Mouse (Mus musculus) liver, adult 2 months (tissue): ENCODE results near the gene Ric8b. TPM values are rescaled to one million over a fixed set of nuclear protein-coding genes. Genes with fewer than 3 reads are reported as not detected.

Experiments used
- DNase-seq: peaks from one replicate; pipeline ENCODE4 v3.0.0-alpha.2; 2011; ENCODE audit warnings: low read depth, low spot score; ENCODE audit errors: extremely low read depth
- H3K27ac ChIP-seq: fragments of 200-500 bp; replicated peaks from 2 replicates; pipeline ENCODE4 v1.5.1; 2012; ENCODE audit warnings: low read depth, mild to moderate bottlenecking, control low read depth, inconsistent platforms, low read length; ENCODE audit not compliant: insufficient read depth
- H3K27me3 ChIP-seq: fragments of 200-500 bp; 2 replicates; pipeline ENCODE4 v1.6.1; 2012; ENCODE audit warnings: mild to moderate bottlenecking, moderate library complexity, low read length, inconsistent platforms; ENCODE audit not compliant: control insufficient read depth, insufficient read depth
- H3K36me3 ChIP-seq: fragments of 200-500 bp; 2 replicates; pipeline ENCODE4 v1.6.1; 2012; ENCODE audit warnings: low read length, inconsistent platforms; ENCODE audit not compliant: control insufficient read depth, insufficient read depth
- H3K4me1 ChIP-seq: fragments of 200-500 bp; 2 replicates; pipeline ENCODE4 v1.6.1; 2011; ENCODE audit warnings: low read length; ENCODE audit not compliant: control insufficient read depth, insufficient read depth
- H3K4me3 ChIP-seq: fragments of 200-500 bp; 2 replicates; pipeline ENCODE4 v1.5.1; 2011; ENCODE audit warnings: low read depth, mild to moderate bottlenecking, control low read depth, low read length, moderate library complexity; ENCODE audit not compliant: insufficient read depth
- H3K79me2 ChIP-seq: fragments of 200-500 bp; 2 replicates; pipeline ENCODE4 v1.6.1; 2012; ENCODE audit warnings: inconsistent platforms, mild to moderate bottlenecking, low read length, moderate library complexity; ENCODE audit not compliant: control insufficient read depth, insufficient read depth
- H3K9ac ChIP-seq: fragments of 200-500 bp; 2 replicates; pipeline ENCODE4 v1.6.1; 2012; ENCODE audit warnings: low read depth, mild to moderate bottlenecking, control low read depth, inconsistent platforms, low read length
- CTCF ChIP-seq: fragments of 200-500 bp; IDR thresholded peaks from 2 replicates; pipeline ENCODE4 v1.5.1; 2011; ENCODE audit warnings: low read depth, low read length, control low read depth
- POLR2A ChIP-seq: fragments of 200-500 bp; IDR thresholded peaks from 2 replicates; pipeline ENCODE4 v1.6.1; 2011; ENCODE audit warnings: low read length, control low read depth; ENCODE audit not compliant: insufficient read depth; ENCODE audit errors: extremely low read depth
- WGBS: fragments of 180-500 bp; shearing (Covaris S2); methylation state at CpG from one replicate; pipeline ENCODE4 v1.1.7; 2018; 5-methylcytosine and 5-hydroxymethylcytosine counted together
- polyA plus RNA-seq: library from polyadenylated mRNA; depleted of rRNA; stranded (reverse); fragments of >200 nt; gene quantifications from 2 replicates; pipeline ENCODE4 v1.2.3, GENCODE M21; 2012
- total RNA-seq: library from RNA; depleted of rRNA; stranded (reverse); fragments of >200 nt; gene quantifications from 2 replicates; pipeline ENCODE4 v1.2.3, GENCODE M21; 2014

Ric8b gene
- total and polyA plus RNA-seq, 2 experiments: 5.1 to 7.1 TPM

DNA sequence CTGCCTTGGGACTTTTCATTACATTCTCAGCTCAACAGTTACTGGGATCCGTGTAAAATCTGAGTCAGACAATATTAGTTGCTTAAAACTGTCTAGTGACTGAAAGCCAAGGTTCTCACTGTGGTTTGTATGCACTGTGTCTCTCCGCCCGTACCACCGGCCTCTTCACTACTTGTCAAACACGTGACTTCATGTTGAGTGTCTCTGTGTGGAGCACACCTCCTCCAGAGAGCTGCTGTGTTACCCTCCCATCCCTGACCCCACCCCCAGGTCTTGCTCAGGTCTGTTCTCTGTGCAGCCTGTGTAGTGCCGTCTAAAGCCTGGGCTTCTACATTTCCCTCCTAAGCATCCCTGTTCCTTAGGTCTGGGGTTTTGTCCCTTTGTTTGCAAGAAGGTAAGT is 79.0 kb downstream of the Ric8b start:
- H3K27me3 ChIP-seq: no peaks in the 10 kb centered on the region
- H3K36me3 ChIP-seq: peaks cover 20% of the 10 kb centered on the region
- H3K79me2 ChIP-seq: no peaks in the 10 kb centered on the region
- TF ChIP-seq POLR2A: no peak
- no peak for TF ChIP-seq CTCF
- no peak overlapping the region for H3K27ac ChIP-seq
- no peak overlapping the region for H3K4me3 ChIP-seq
- DNase-seq: no peak
- H3K9ac ChIP-seq: no peak overlapping the region
- no peaks in the 10 kb centered on the region for H3K4me1 ChIP-seq
- WGBS: 91% methylated on average over 6 of the region's 6 CpGs

DNA sequence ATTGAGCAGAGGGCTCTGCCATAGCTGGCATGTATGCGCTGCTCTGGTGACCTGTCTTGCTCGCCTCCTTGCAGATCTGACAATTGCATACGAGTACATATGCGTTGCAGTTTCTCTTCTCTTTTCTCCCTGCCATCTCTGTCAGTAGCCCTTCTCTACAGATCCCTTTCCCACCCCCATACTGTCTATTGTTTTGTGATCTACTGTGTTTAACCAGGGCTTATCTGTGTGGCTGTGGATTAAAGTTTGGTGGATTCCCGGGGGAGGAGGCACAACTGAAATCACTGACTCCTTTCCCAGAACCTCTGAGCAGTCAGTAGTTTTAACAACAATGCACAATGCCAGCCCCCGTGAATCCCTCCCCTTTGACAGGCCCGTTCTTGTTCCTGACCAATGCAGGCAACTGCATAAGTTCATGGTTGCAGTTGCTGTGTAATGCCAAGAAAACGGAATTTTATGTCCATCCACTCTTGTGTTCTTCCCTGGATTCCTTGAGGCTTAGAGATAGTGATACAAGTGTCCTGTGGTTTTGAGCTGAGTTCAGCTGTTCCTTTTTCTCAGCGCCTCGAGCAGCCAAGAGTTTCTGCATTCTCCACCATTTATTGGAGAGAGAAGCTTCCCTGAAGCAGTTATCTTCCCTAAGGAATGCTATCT is 80.3 kb downstream of the Ric8b start:
- no peak overlapping the region for H3K27ac ChIP-seq
- no peaks in the 10 kb centered on the region for H3K27me3 ChIP-seq
- H3K79me2 ChIP-seq: no peaks in the 10 kb centered on the region
- no peak overlapping the region for H3K4me3 ChIP-seq
- H3K4me1 ChIP-seq: no peaks in the 10 kb centered on the region
- no peak overlapping the region for H3K9ac ChIP-seq
- H3K36me3 ChIP-seq: peaks cover 13% of the 10 kb centered on the region
- DNase-seq: no peak
- no peak for TF ChIP-seq CTCF
- TF ChIP-seq POLR2A: no peak
- 74% methylated on average over 10 of the region's 10 CpGs for WGBS

DNA sequence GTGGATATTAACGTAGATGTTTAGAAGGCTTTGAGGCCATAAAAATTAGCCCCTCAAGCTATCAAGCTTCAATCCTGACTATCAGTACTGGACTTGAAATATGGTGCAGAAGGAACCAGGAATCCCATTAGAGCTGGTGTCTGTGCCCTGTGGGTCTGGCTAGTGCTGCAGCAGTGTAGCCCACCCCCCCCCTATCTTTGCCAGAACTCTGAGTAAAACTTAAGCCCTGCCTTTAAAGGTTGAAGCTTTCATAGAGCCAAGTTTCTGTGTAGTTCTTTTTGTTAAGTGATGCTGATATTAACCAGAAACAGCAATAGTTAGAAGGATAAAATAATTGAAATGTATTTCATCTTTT is 80.8 kb downstream of the Ric8b start:
- WGBS: 90% methylated on average over 1 of the region's 1 CpGs
- Histone ChIP-seq H3K79me2 (no peaks in the 10 kb centered on the region), H3K9ac (no peak overlapping the region), H3K27me3 (no peaks in the 10 kb centered on the region), H3K27ac (no peak overlapping the region), H3K4me1 (no peaks in the 10 kb centered on the region), H3K4me3 (no peak overlapping the region), H3K36me3 (peaks cover 13% of the 10 kb centered on the region)
- DNase-seq: no peak
- TF ChIP-seq CTCF (no peak), POLR2A (no peak)

DNA sequence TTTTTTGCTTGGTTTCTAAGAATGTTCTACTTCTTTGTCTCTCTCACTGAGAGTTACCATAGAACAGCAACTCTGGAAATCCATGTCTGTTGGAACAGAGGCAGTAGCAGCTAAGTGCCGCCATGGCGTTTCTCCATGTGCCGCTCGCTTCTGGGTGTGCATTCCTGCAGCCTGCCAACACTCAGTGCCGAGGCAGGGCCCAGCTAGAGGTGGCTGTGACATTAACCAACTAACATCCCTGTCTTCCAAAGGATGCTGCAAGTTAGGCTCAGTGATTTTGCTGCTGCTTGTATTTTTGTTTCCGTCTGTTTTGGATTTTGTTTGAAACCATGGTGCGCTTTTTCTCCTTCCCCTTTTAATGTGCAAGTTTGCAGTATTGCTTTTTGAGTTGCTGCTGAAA is 84.5 kb downstream of the Ric8b start:
- 86% methylated on average over 7 of the region's 7 CpGs for WGBS
- TF ChIP-seq POLR2A (no peak), CTCF (no peak)
- Histone ChIP-seq H3K36me3 (peaks cover 11% of the 10 kb centered on the region), H3K9ac (no peak overlapping the region), H3K4me1 (peaks cover 2% of the 10 kb centered on the region; the same call in 1 of the 2 replicates), H3K79me2 (no peaks in the 10 kb centered on the region), H3K27ac (no peak overlapping the region), H3K27me3 (no peaks in the 10 kb centered on the region), H3K4me3 (no peak overlapping the region)
- DNase-seq: no peak

DNA sequence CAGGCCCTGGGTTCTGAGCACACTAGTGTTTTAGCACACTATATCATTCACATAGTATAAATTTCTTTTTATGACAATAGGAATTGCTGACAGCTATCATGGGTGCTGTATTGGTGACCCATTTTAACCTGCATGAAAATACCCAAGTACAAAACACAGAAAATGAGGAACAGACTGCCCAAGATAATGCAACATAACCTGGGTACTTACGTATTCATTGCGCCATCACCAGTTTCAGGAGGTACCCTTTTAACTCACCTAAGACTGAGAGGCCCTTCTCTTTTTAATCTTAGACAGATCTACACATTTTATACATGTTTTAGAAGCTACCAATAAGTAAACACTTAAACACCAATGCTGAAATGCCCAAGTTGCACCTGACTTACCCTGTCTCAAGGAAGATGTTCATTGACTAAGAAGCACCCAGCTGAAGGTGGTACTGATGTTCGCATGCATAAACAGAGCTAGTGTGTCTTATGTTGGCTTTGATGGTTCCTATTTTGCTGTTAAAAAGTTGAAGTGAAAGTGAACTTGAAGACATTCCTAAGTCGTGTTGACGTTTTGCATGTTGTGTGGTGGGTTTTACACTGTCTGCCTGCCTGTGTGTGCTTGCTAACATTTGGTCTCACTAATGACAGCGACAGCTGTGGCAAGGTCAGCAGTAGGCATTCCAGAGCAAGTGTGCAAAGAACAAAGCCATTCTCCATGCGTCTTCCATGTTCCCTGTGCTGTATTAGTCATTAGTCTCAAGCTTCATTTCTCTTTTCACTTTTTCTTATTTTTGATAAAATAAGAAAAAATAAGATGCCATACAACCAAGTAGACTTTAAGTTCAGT is 86.0 kb downstream of the Ric8b start:
- peaks cover 11% of the 10 kb centered on the region for H3K36me3 ChIP-seq
- 93% methylated on average over 7 of the region's 7 CpGs for WGBS
- H3K79me2 ChIP-seq: no peaks in the 10 kb centered on the region
- H3K27ac ChIP-seq: no peak overlapping the region
- H3K9ac ChIP-seq: no peak overlapping the region
- no peaks in the 10 kb centered on the region for H3K27me3 ChIP-seq
- peaks cover 4% of the 10 kb centered on the region; the same call in 1 of the 2 replicates for H3K4me1 ChIP-seq
- no peak for DNase-seq
- H3K4me3 ChIP-seq: no peak overlapping the region
- TF ChIP-seq CTCF: no peak
- TF ChIP-seq POLR2A: no peak
